Mouse (Mus musculus): ENCODE data around the gene Gm21708. TPM values are rescaled to one million over a fixed set of nuclear protein-coding genes. Genes with fewer than 3 reads are reported as not detected.
"Not testable (repeated sequence)": the region's sequence is repeated elsewhere in the genome, so short reads cannot be mapped to it uniquely, and the experiment has no call there.

Gene Gm21708
- not detected in 2 replicates for polyA plus RNA-seq (2014; fragmentation: Nextera tagmentation; extraction: Ambion mirVana)

DNA sequence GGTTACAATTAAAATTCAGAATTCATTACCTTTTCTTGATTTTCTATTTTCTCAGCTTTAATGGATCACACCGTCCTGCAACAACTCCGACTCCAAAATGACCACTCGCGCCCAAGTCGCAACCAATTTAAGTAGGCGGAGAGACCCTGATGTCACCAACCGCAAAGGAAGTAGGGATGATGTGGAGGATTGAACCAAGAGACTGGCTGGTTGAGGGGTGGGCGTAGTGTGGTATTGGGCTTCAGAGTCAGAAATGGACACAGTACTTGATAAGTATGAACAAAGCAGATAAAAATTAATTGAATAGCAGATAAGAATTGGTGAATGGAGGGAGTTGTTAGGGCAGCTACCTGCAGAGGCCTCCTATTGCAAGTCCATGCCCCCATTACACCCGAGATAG, at the start of gene Gm21708, which contains the start of gene Gm21704:
TSS of gene Gm21708 (minus strand) at position 101 of the 400 bp plus-strand sequence.
TSS of gene Gm21704 (minus strand) at position 101 of the 400 bp plus-strand sequence.
- WGBS = no CpG with 5 or more reads among the region's 9 CpGs
- H3K9me3 ChIP-seq (ENCODE audit: low read depth, low read length); H3K9ac ChIP-seq; DNase-seq; H3K27ac ChIP-seq (ENCODE audit: low read depth); ATAC-seq (ENCODE audit: insufficient read depth); H3K27me3 ChIP-seq (ENCODE audit: insufficient read depth, low read length); H3K36me3 ChIP-seq (ENCODE audit: insufficient read depth); H3K4me3 ChIP-seq (ENCODE audit: low read depth, low read length); H3K4me2 ChIP-seq; H3K4me1 ChIP-seq (ENCODE audit: insufficient read depth): not testable (repeated sequence)

Other genes starting within 250 kb of the Gm21708 start
- gene Gm21677, start 103.7 kb downstream of the Gm21708 start, polyA plus RNA-seq (2014; fragmentation: Nextera tagmentation; extraction: Ambion mirVana) = not detected in 2 replicates
- gene Gm21693, start 64.8 kb downstream of the Gm21708 start, polyA plus RNA-seq (2014; fragmentation: Nextera tagmentation; extraction: Ambion mirVana) = not detected in 2 replicates
- gene Gm21704, start within 50 bp of the Gm21708 start, polyA plus RNA-seq (2014; fragmentation: Nextera tagmentation; extraction: Ambion mirVana) = not detected in 2 replicates